Mouse (Mus musculus): ENCODE data around the gene 4930596D02Rik. TPM values are rescaled to one million over a fixed set of nuclear protein-coding genes. Genes with fewer than 3 reads are reported as not detected.

4930596D02Rik gene
- not detected in 2 replicates for polyA plus RNA-seq (2012; rRNA removed)

GRCm38 (mm10) chr14:35811878-35812277, at the start of gene 4930596D02Rik:
Gene 4930596D02Rik (minus strand): TSS chr14:35811978.
- no peak for DNase-seq (ENCODE audit: low spot score)

- DNase-seq (ENCODE audit: low spot score), result no peak
Observed at GRCm38 (mm10) chr14:35853254-35853653, 41.5 kb upstream of the 4930596D02Rik start.

- no peak for DNase-seq (ENCODE audit: low spot score)
Observed at GRCm38 (mm10) chr14:35845271-35845670, 33.5 kb upstream of the 4930596D02Rik start.

- DNase-seq (ENCODE audit: low spot score), result no peak
Observed at GRCm38 (mm10) chr14:35842111-35842721, 30.4 kb upstream of the 4930596D02Rik start.

- no peak for DNase-seq (ENCODE audit: low spot score)
Observed at GRCm38 (mm10) chr14:35792656-35793213, 19.0 kb downstream of the 4930596D02Rik start.

GRCm38 (mm10) chr14:35780033-35780432, 31.7 kb downstream of the 4930596D02Rik start:
- DNase-seq (ENCODE audit: low spot score), result no peak

GRCm38 (mm10) chr14:35773306-35773705, 38.5 kb downstream of the 4930596D02Rik start:
- no peak for DNase-seq (ENCODE audit: low spot score)

Measured in urinary bladder, adult 2 months (tissue).